Mouse (Mus musculus) MEL (cell line): ENCODE measurements around the gene Plxdc1. TPM values are rescaled to one million over a fixed set of nuclear protein-coding genes. Genes with fewer than 3 reads are reported as not detected.

Experiments
- DNase-seq: peaks from one replicate; pipeline ENCODE4 v3.0.0; 2011; ENCODE audit warnings: low read depth, low spot score
- H3K27ac ChIP-seq: 2 replicates; pipeline ENCODE4 v1.5.1; 2012; ENCODE audit warnings: low read depth, mild to moderate bottlenecking, control low read depth, low read length, moderate library complexity; ENCODE audit not compliant: control insufficient read depth
- H3K27me3 ChIP-seq, 2 experiments: fragments of 150-350 bp in 1 of 2; sonication (generic) in 1 of 2; 2 replicates each; pipeline ENCODE4 v1.6.1; 2012; ENCODE audit warnings: low read length in 2 of 2, mild to moderate bottlenecking in 2 of 2, improper control_type of control experiment in 1 of 2, moderate library complexity in 1 of 2; ENCODE audit not compliant: insufficient read depth in 2 of 2, control insufficient read depth in 1 of 2
- H3K36me3 ChIP-seq, 2 experiments: 2 replicates each; pipeline ENCODE4 v1.6.1; 2012 to 2014; ENCODE audit warnings: low read length in 2 of 2, improper control_type of control experiment in 1 of 2, inconsistent platforms in 1 of 2, mild to moderate bottlenecking in 1 of 2; ENCODE audit not compliant: insufficient read depth in 2 of 2, control insufficient read depth in 1 of 2
- H3K4me1 ChIP-seq, 2 experiments: fragments of 150-350 bp in 1 of 2; sonication (generic) in 1 of 2; 2 replicates each; pipeline ENCODE4 v1.6.1; 2012; ENCODE audit warnings: low read length in 2 of 2, improper control_type of control experiment in 1 of 2, mild to moderate bottlenecking in 1 of 2; ENCODE audit not compliant: insufficient read depth in 2 of 2, control insufficient read depth in 1 of 2
- H3K4me3 ChIP-seq, 2 experiments: fragments of 150-350 bp in 1 of 2; sonication (generic) in 1 of 2; 2 replicates each; pipeline ENCODE4 v1.5.1; 2012; ENCODE audit warnings: low read depth in 2 of 2, low read length in 2 of 2, mild to moderate bottlenecking in 2 of 2, moderate library complexity in 2 of 2, control low read depth in 1 of 2, improper control_type of control experiment in 1 of 2; ENCODE audit not compliant: control insufficient read depth in 1 of 2, insufficient read depth in 1 of 2
- H3K79me2 ChIP-seq: 2 replicates; pipeline ENCODE4 v1.6.1; 2012; ENCODE audit warnings: mild to moderate bottlenecking, low read length, moderate library complexity; ENCODE audit not compliant: control insufficient read depth, poor library complexity, insufficient read depth
- H3K9ac ChIP-seq: 2 replicates; pipeline ENCODE4 v1.6.1; 2012; ENCODE audit warnings: low read depth, mild to moderate bottlenecking, control low read depth, low read length, moderate library complexity; ENCODE audit not compliant: control insufficient read depth, poor library complexity, severe bottlenecking
- H3K9me3 ChIP-seq: fragments of 150-350 bp; sonication (generic); replicated peaks from 2 replicates; pipeline ENCODE4 v1.6.1; 2012; ENCODE audit warnings: mild to moderate bottlenecking, low read length, improper control_type of control experiment, moderate library complexity; ENCODE audit not compliant: insufficient read depth
- CHD1 ChIP-seq: IDR thresholded peaks from 2 replicates; pipeline ENCODE4 v1.6.1; 2012; ENCODE audit warnings: low read depth, mild to moderate bottlenecking, inconsistent platforms, low read length, improper control_type of control experiment
- MAZ ChIP-seq: IDR thresholded peaks from 2 replicates; pipeline ENCODE4 v1.6.1; 2012; ENCODE audit warnings: low read depth, mild to moderate bottlenecking, inconsistent platforms, low read length, improper control_type of control experiment
- MEF2A ChIP-seq: IDR thresholded peaks from 2 replicates; pipeline ENCODE4 v1.6.1; 2014; ENCODE audit warnings: low read depth, mild to moderate bottlenecking, inconsistent platforms, low read length, improper control_type of control experiment; ENCODE audit not compliant: poor library complexity, insufficient replicate concordance, severe bottlenecking; ENCODE audit errors: extremely low read depth
- MYC ChIP-seq: IDR thresholded peaks from 2 replicates; pipeline ENCODE4 v1.6.1; 2011; ENCODE audit warnings: low read depth, mild to moderate bottlenecking, low read length, improper control_type of control experiment, moderate library complexity
- POLR2AphosphoS2 ChIP-seq: IDR thresholded peaks from 2 replicates; pipeline ENCODE4 v1.6.1; 2011; ENCODE audit warnings: low read length, improper control_type of control experiment
- UBTF ChIP-seq: IDR thresholded peaks from 2 replicates; pipeline ENCODE4 v1.6.1; 2012; ENCODE audit warnings: low read depth, mild to moderate bottlenecking, inconsistent platforms, low read length, improper control_type of control experiment, moderate library complexity, borderline replicate concordance; ENCODE audit not compliant: insufficient read depth
- USF2 ChIP-seq, 2 experiments: IDR thresholded peaks; 2 replicates each; pipeline ENCODE4 v1.6.1; 2011 to 2012; ENCODE audit warnings: improper control_type of control experiment in 2 of 2, low read length in 2 of 2, borderline replicate concordance in 1 of 2, inconsistent platforms in 1 of 2, low read depth in 1 of 2, mild to moderate bottlenecking in 1 of 2; ENCODE audit not compliant: insufficient read depth in 1 of 2
- polyA plus RNA-seq, 2 experiments: library from polyadenylated mRNA; stranded (reverse) in 1 of 2; unstranded in 1 of 2; fragments of >175 nt in 1 of 2; fragments of >200 nt in 1 of 2; gene quantifications; 2 replicates each; pipeline versions ENCODE4 v1.2.1 to v1.2.4; 2012; ENCODE audit warnings: low replicate concordance in 2 of 2, low read depth in 1 of 2; ENCODE audit not compliant: insufficient read length in 2 of 2, insufficient read depth in 1 of 2, missing spikeins in 1 of 2
- total RNA-seq: library from RNA; depleted of rRNA; stranded (reverse); fragments of 300-350 nt; gene quantifications from 2 replicates; pipeline ENCODE4 v1.2.3, GENCODE M21; 2012; rRNA removed

Gene Plxdc1
- total and polyA plus RNA-seq, 3 experiments = 13.1 to 24.5 TPM; not detected in 1

GRCm38 (mm10) chr11:97874396-97874795 lies 111.8 kb downstream of the Plxdc1 start:
- TF ChIP-seq CHD1 (no peak), POLR2AphosphoS2 (no peak), UBTF (no peak), MYC (no peak), USF2 (IDR thresholded peaks at IDR 0.05; ENCODE audit: borderline replicate concordance in 1 of 2, insufficient read depth in 1 of 2, low read depth in 1 of 2, low read length in 2 of 2) (no peak), MEF2A (no peak), MAZ (no peak)

More at GRCm38 (mm10) chr11:97874396-97874795, 111.8 kb downstream of the Plxdc1 start:
- H3K27me3 ChIP-seq = no peaks in the 10 kb centered on the region
- peaks cover 0 to 2% of the 10 kb centered on the region in 2 experiments; a peak in 2 of 4 replicates for H3K4me1 ChIP-seq
- no peak overlapping the region for H3K9ac ChIP-seq
- no peaks in the 10 kb centered on the region for H3K9me3 ChIP-seq
- peaks cover 0 to 6% of the 10 kb centered on the region in 2 experiments; a peak in 2 of 4 replicates for H3K36me3 ChIP-seq
- H3K27ac ChIP-seq = no peak overlapping the region
- no peak for DNase-seq
- no peaks in the 10 kb centered on the region for H3K79me2 ChIP-seq
- no peak overlapping the region for H3K4me3 ChIP-seq

Other genes with a start within 250 kb of the Plxdc1 start
- gene Pip4k2b, start 241.7 kb downstream of the Plxdc1 start, total RNA-seq = 34.7 and 40.2 TPM in 2 replicates
- 10 to 100 TPM; 43.4 to 57.3 TPM for gene Pip4k2b, start 241.7 kb downstream of the Plxdc1 start, polyA plus RNA-seq
- gene Cwc25, start 219.9 kb downstream of the Plxdc1 start, total RNA-seq = 18.1 and 20.8 TPM in 2 replicates
- 10 to 100 TPM in 1 of 2 experiments, not detected in 1; 16.7 TPM for gene Cwc25, start 219.9 kb downstream of the Plxdc1 start, polyA plus RNA-seq
- gene 1700001P01Rik, start 210.5 kb downstream of the Plxdc1 start, total RNA-seq = 0.69 TPM in 2 replicates
- gene 1700001P01Rik, start 210.5 kb downstream of the Plxdc1 start, polyA plus RNA-seq = under 1 TPM in 1 of 2 experiments, not detected in 1; 0.43 TPM
- gene Rpl23, start 204.0 kb downstream of the Plxdc1 start, total RNA-seq = 1,922 and 2,072 TPM in 2 replicates
- gene Rpl23, start 204.0 kb downstream of the Plxdc1 start, polyA plus RNA-seq = 100 to 1,000 TPM in 1 of 2 experiments, not detected in 1; 921 TPM
- 13.3 and 15.2 TPM in 2 replicates for gene Lasp1, start 187.4 kb downstream of the Plxdc1 start, total RNA-seq
- 10 to 100 TPM in 1 of 2 experiments, not detected in 1; 38.7 TPM for gene Lasp1, start 187.4 kb downstream of the Plxdc1 start, polyA plus RNA-seq
- 0.29 TPM in 1 of 2 replicates, not detected in the other for gene B230217C12Rik, start 145.7 kb downstream of the Plxdc1 start, total RNA-seq
- gene B230217C12Rik, start 145.7 kb downstream of the Plxdc1 start, polyA plus RNA-seq = under 1 TPM in 1 of 2 experiments, not detected in 1; 0.81 TPM
- 0.73 and 1.4 TPM in 2 replicates for gene Fbxo47, start 102.3 kb downstream of the Plxdc1 start, total RNA-seq
- gene Fbxo47, start 102.3 kb downstream of the Plxdc1 start, polyA plus RNA-seq = 1 to 10 TPM in 1 of 2 experiments, not detected in 1; 1.2 TPM
- gene Arl5c, start 9.7 kb upstream of the Plxdc1 start, total RNA-seq = 1.2 and 1.3 TPM in 2 replicates
- gene Arl5c, start 9.7 kb upstream of the Plxdc1 start, polyA plus RNA-seq = 10 to 100 TPM in 1 of 2 experiments, not detected in 1; 10.4 TPM
- 1.8 and 2.3 TPM in 2 replicates for gene Cacnb1, start 36.6 kb upstream of the Plxdc1 start, total RNA-seq
- 1 to 10 TPM in 1 of 2 experiments, not detected in 1; 4.4 TPM for gene Cacnb1, start 36.6 kb upstream of the Plxdc1 start, polyA plus RNA-seq
- gene Rpl19, start 40.3 kb upstream of the Plxdc1 start, total RNA-seq = 4,634 and 4,715 TPM in 2 replicates
- gene Rpl19, start 40.3 kb upstream of the Plxdc1 start, polyA plus RNA-seq = 1,000 to 10,000 TPM in 1 of 2 experiments, 100 to 1,000 TPM in 1; 210 to 2,650 TPM
- gene Stac2, start 67.0 kb upstream of the Plxdc1 start, total RNA-seq = not detected in 2 replicates
- gene Stac2, start 67.0 kb upstream of the Plxdc1 start, polyA plus RNA-seq = under 1 TPM in 1 of 2 experiments, not detected in 1; 0.04 TPM
- gene Fbxl20, start 164.0 kb upstream of the Plxdc1 start, total RNA-seq = 4.4 and 6.0 TPM in 2 replicates
- 1 to 10 TPM in 1 of 2 experiments, not detected in 1; 10.0 TPM for gene Fbxl20, start 164.0 kb upstream of the Plxdc1 start, polyA plus RNA-seq
- gene Med1, start 206.8 kb upstream of the Plxdc1 start, total RNA-seq = 39.9 and 43.6 TPM in 2 replicates
- gene Med1, start 206.8 kb upstream of the Plxdc1 start, polyA plus RNA-seq = 100 to 1,000 TPM in 1 of 2 experiments, 10 to 100 TPM in 1; 58.6 to 122 TPM
- 34.3 and 35.2 TPM in 2 replicates for gene Cdk12, start 216.6 kb upstream of the Plxdc1 start, total RNA-seq
- gene Cdk12, start 216.6 kb upstream of the Plxdc1 start, polyA plus RNA-seq = 10 to 100 TPM; 34.6 to 45.5 TPM